Mouse (Mus musculus): ENCODE results near the gene Mier3. TPM values are rescaled to one million over a fixed set of nuclear protein-coding genes. Genes with fewer than 3 reads are reported as not detected.

Mier3 gene
- polyA plus RNA-seq, 1 experiment from 2014 or later = 18.3 TPM

- ATAC-seq (replicated peaks) = no peak
These were observed 38.9 kb downstream of the Mier3 start for GRCm38 (mm10) chr13:111719726-111720125.

GRCm38 (mm10) chr13:111724811-111725164 lies 44.0 kb downstream of the Mier3 start:
- WGBS = under 1% methylated on average over 18 of the region's 18 CpGs
- peak; percentile 52; the same call in 1 of the 2 replicates for ATAC-seq (replicated peaks)
- peaks cover 4% of the 10 kb centered on the region; the same call in 1 of the 2 replicates for H3K9me3 ChIP-seq
- H3K27ac ChIP-seq = no peak overlapping the region
- H3K4me3 ChIP-seq = peak overlapping the region; percentile 60
- no peaks in the 10 kb centered on the region for H3K36me3 ChIP-seq (replicated peaks)
- peak overlapping the region; percentile 26; the same call in 1 of the 2 replicates for H3K9ac ChIP-seq
- peak overlapping the region; percentile 64 for H3K4me2 ChIP-seq
- peaks cover 8% of the 10 kb centered on the region for H3K4me1 ChIP-seq
- H3K27me3 ChIP-seq (replicated peaks) = no peaks in the 10 kb centered on the region; the same call in 1 of the 2 replicates

More at GRCm38 (mm10) chr13:111719726-111720125, 38.9 kb downstream of the Mier3 start:
- Histone ChIP-seq H3K36me3 (replicated peaks) (peaks cover 2% of the 10 kb centered on the region; the same call in 1 of the 2 replicates), H3K27ac (no peak overlapping the region), H3K4me3 (no peak overlapping the region), H3K9ac (no peak overlapping the region), H3K9me3 (no peaks in the 10 kb centered on the region), H3K4me2 (no peak overlapping the region), H3K4me1 (peaks cover 5% of the 10 kb centered on the region; the same call in 1 of the 2 replicates), H3K27me3 (replicated peaks) (no peaks in the 10 kb centered on the region; the same call in 1 of the 2 replicates)
- WGBS = 65% methylated on average over 9 of the region's 9 CpGs

- no peaks in the 10 kb centered on the region; the same call in 1 of the 2 replicates for H3K27me3 ChIP-seq (replicated peaks)
- peaks cover 4% of the 10 kb centered on the region; the same call in 1 of the 2 replicates for H3K9me3 ChIP-seq
- under 1% methylated on average over 65 of the region's 65 CpGs for WGBS
- H3K36me3 ChIP-seq (replicated peaks) = no peaks in the 10 kb centered on the region
- peak; percentile 100 for ATAC-seq (replicated peaks)
- H3K4me3 ChIP-seq = peak overlapping the region; percentile 60
- H3K27ac ChIP-seq = peak overlapping the region; percentile 62
- H3K4me2 ChIP-seq = peak overlapping the region; percentile 64
- peak overlapping the region; percentile 46 for H3K9ac ChIP-seq
- peaks cover 8% of the 10 kb centered on the region for H3K4me1 ChIP-seq
These were observed 44.6 kb downstream of the Mier3 start for GRCm38 (mm10) chr13:111725165-111726077.

GRCm38 (mm10) chr13:111726898-111727297 lies 46.1 kb downstream of the Mier3 start:
- Histone ChIP-seq H3K4me1 (peaks cover 8% of the 10 kb centered on the region), H3K4me3 (no peak overlapping the region), H3K27me3 (replicated peaks) (no peaks in the 10 kb centered on the region; the same call in 1 of the 2 replicates), H3K27ac (no peak overlapping the region), H3K36me3 (replicated peaks) (no peaks in the 10 kb centered on the region), H3K4me2 (no peak overlapping the region), H3K9ac (no peak overlapping the region), H3K9me3 (peaks cover 4% of the 10 kb centered on the region; the same call in 1 of the 2 replicates)
- ATAC-seq (replicated peaks) = no peak
- WGBS = 92% methylated on average over 5 of the region's 5 CpGs

GRCm38 (mm10) chr13:111741204-111741990 lies 60.6 kb downstream of the Mier3 start:
- Histone ChIP-seq H3K9ac (no peak overlapping the region), H3K4me1 (no peaks in the 10 kb centered on the region), H3K4me3 (no peak overlapping the region), H3K27me3 (replicated peaks) (no peaks in the 10 kb centered on the region), H3K27ac (no peak overlapping the region), H3K36me3 (replicated peaks) (no peaks in the 10 kb centered on the region), H3K9me3 (no peaks in the 10 kb centered on the region), H3K4me2 (no peak overlapping the region)
- 81% methylated on average over 7 of the region's 7 CpGs for WGBS
- ATAC-seq (replicated peaks) = no peak

GRCm38 (mm10) chr13:111741991-111742615 lies 61.3 kb downstream of the Mier3 start:
- H3K4me1 ChIP-seq = no peaks in the 10 kb centered on the region
- ATAC-seq (replicated peaks) = no peak

GRCm38 (mm10) chr13:111744233-111745000 lies 63.6 kb downstream of the Mier3 start:
- no peak for ATAC-seq (replicated peaks)
- H3K36me3 ChIP-seq (replicated peaks) = peaks cover 12% of the 10 kb centered on the region; the same call in 1 of the 2 replicates
- H3K4me3 ChIP-seq = no peak overlapping the region
- 87% methylated on average over 6 of the region's 6 CpGs for WGBS
- no peak overlapping the region for H3K4me2 ChIP-seq
- H3K4me1 ChIP-seq = no peaks in the 10 kb centered on the region
- no peak overlapping the region for H3K27ac ChIP-seq
- no peak overlapping the region for H3K9ac ChIP-seq
- H3K27me3 ChIP-seq (replicated peaks) = no peaks in the 10 kb centered on the region
- no peaks in the 10 kb centered on the region for H3K9me3 ChIP-seq

More at GRCm38 (mm10) chr13:111741991-111742615, 61.3 kb downstream of the Mier3 start:
- Histone ChIP-seq H3K36me3 (replicated peaks) (no peaks in the 10 kb centered on the region), H3K4me2 (no peak overlapping the region), H3K9me3 (no peaks in the 10 kb centered on the region), H3K9ac (no peak overlapping the region), H3K4me3 (no peak overlapping the region), H3K27me3 (replicated peaks) (no peaks in the 10 kb centered on the region), H3K27ac (no peak overlapping the region)
- WGBS = 65% methylated on average over 6 of the region's 6 CpGs

- Histone ChIP-seq H3K36me3 (replicated peaks) (peaks cover 15% of the 10 kb centered on the region; the same call in 1 of the 2 replicates), H3K9me3 (no peaks in the 10 kb centered on the region), H3K27ac (no peak overlapping the region), H3K4me2 (no peak overlapping the region), H3K9ac (no peak overlapping the region), H3K4me1 (no peaks in the 10 kb centered on the region), H3K27me3 (replicated peaks) (no peaks in the 10 kb centered on the region), H3K4me3 (no peak overlapping the region)
- ATAC-seq (replicated peaks) = no peak
- 81% methylated on average over 7 of the region's 7 CpGs for WGBS
These were observed 64.4 kb downstream of the Mier3 start for GRCm38 (mm10) chr13:111745216-111745615.

GRCm38 (mm10) chr13:111746831-111747230 lies 66.1 kb downstream of the Mier3 start:
- H3K4me3 ChIP-seq = no peak overlapping the region
- no peak overlapping the region for H3K4me2 ChIP-seq
- H3K9me3 ChIP-seq = no peaks in the 10 kb centered on the region
- H3K36me3 ChIP-seq (replicated peaks) = peaks cover 15% of the 10 kb centered on the region; the same call in 1 of the 2 replicates
- H3K4me1 ChIP-seq = no peaks in the 10 kb centered on the region
- H3K9ac ChIP-seq = no peak overlapping the region
- no peak for ATAC-seq (replicated peaks)
- H3K27me3 ChIP-seq (replicated peaks) = no peaks in the 10 kb centered on the region
- H3K27ac ChIP-seq = no peak overlapping the region
- 93% methylated on average over 5 of the region's 5 CpGs for WGBS

- H3K36me3 ChIP-seq (replicated peaks) = peaks cover 28% of the 10 kb centered on the region; the same call in 1 of the 2 replicates
- no peaks in the 10 kb centered on the region for H3K27me3 ChIP-seq (replicated peaks)
- ATAC-seq (replicated peaks) = no peak
- no peak overlapping the region for H3K4me2 ChIP-seq
- H3K4me3 ChIP-seq = no peak overlapping the region
- no peaks in the 10 kb centered on the region for H3K9me3 ChIP-seq
- WGBS = 95% methylated on average over 28 of the region's 28 CpGs
- H3K27ac ChIP-seq = no peak overlapping the region
- no peaks in the 10 kb centered on the region for H3K4me1 ChIP-seq
- H3K9ac ChIP-seq = no peak overlapping the region
These were observed 67.7 kb downstream of the Mier3 start for GRCm38 (mm10) chr13:111748301-111749062.

GRCm38 (mm10) chr13:111753321-111753720 lies 72.5 kb downstream of the Mier3 start:
- no peak overlapping the region for H3K4me3 ChIP-seq
- peaks cover 68% of the 10 kb centered on the region for H3K36me3 ChIP-seq (replicated peaks)
- H3K4me2 ChIP-seq = no peak overlapping the region
- no peaks in the 10 kb centered on the region for H3K27me3 ChIP-seq (replicated peaks)
- WGBS = 96% methylated on average over 6 of the region's 6 CpGs
- no peaks in the 10 kb centered on the region for H3K4me1 ChIP-seq
- no peaks in the 10 kb centered on the region for H3K9me3 ChIP-seq
- no peak overlapping the region for H3K9ac ChIP-seq
- no peak for ATAC-seq (replicated peaks)
- no peak overlapping the region for H3K27ac ChIP-seq

All from midbrain, embryonic 15.5 days (tissue).